In genomic region chr8:3522007-3522697, GRCm38 (mm10) we compare ENCODE assay signal across 23 mouse cellular contexts. TPM values are rescaled to one million over a fixed set of nuclear protein-coding genes. Genes with fewer than 3 reads are reported as not detected.
DNase-seq lines count a peak whose midpoint lies in the region; ATAC-seq lines count a peak whose summit lies in the region.
"Had no signal": no experiment of that assay in that cellular context is flagged by ENCODE, and none has a peak within 500 bp of the region (broad histone marks: within the 10 kb centered on the region; RNA-seq: fewer than 3 reads in every experiment).

No protein-coding gene starts in this region.

- no peaks in the 10 kb centered on the region for H3K27me3 ChIP-seq in heart, embryonic 12.5 days (replicated peaks)
- H3K27me3 ChIP-seq in erythroblast, embryonic 14.5 days (ENCODE audit: control insufficient read depth): no peaks in the 10 kb centered on the region
- H3K27me3 ChIP-seq in liver, embryonic 16.5 days (ENCODE audit: control insufficient read depth, insufficient read depth, low read depth, low read length): no peaks in the 10 kb centered on the region
- no peaks in the 10 kb centered on the region for H3K27me3 ChIP-seq in stomach, embryonic 14.5 days (ENCODE audit: control insufficient read depth, insufficient read depth, low read length)
- H3K27me3 ChIP-seq in forebrain, embryonic 12.5 days: no peaks in the 10 kb centered on the region
- H3K27me3 ChIP-seq: CH12.LX, Patski had no signal

- no peak overlapping the region for H3K4me2 ChIP-seq in heart, embryonic 12.5 days
- peak overlapping the region; percentile 66 for H3K4me2 ChIP-seq in liver, embryonic 16.5 days (ENCODE audit: low read depth, low read length)
- H3K4me2 ChIP-seq in stomach, embryonic 14.5 days (replicated peaks; ENCODE audit: low read depth, low read length): no peak overlapping the region
- H3K4me2 ChIP-seq in forebrain, embryonic 12.5 days: no peak overlapping the region
- H3K4me2 ChIP-seq: hindbrain, embryonic 14.5 days; midbrain, embryonic 11.5 days had no signal

- WGBS in heart, embryonic 12.5 days: 86% methylated on average over 13 of the region's 13 CpGs
- WGBS in liver, embryonic 16.5 days (ENCODE audit: insufficient replicate concordance): 46% methylated on average over 13 of the region's 13 CpGs
- 88% methylated on average over 13 of the region's 13 CpGs for WGBS in stomach, embryonic 14.5 days
- 93% methylated on average over 13 of the region's 13 CpGs for WGBS in forebrain, embryonic 12.5 days

- peak; percentile 64; the same call in 1 of the 2 replicates for ATAC-seq in heart, embryonic 12.5 days (ENCODE audit: insufficient number of reproducible peaks, low FRiP score)
- ATAC-seq in liver, embryonic 16.5 days (ENCODE audit: low read depth): peak; percentile 99
- peak; percentile 81; the same call in 1 of the 2 replicates for ATAC-seq in stomach, embryonic 14.5 days (ENCODE audit: insufficient number of reproducible peaks, insufficient read depth, low FRiP score, low read depth)
- ATAC-seq in forebrain, embryonic 12.5 days (ENCODE audit: low FRiP score): no peak
- ATAC-seq: forebrain, embryonic 16.5 days; Patski had no signal

- H3K4me1 ChIP-seq in heart, embryonic 12.5 days (replicated peaks): no peaks in the 10 kb centered on the region
- peaks cover 83% of the 10 kb centered on the region for H3K4me1 ChIP-seq in erythroblast, embryonic 14.5 days (ENCODE audit: control insufficient read depth)
- H3K4me1 ChIP-seq in liver, embryonic 16.5 days (ENCODE audit: control insufficient read depth, low read depth, low read length): peaks cover 45% of the 10 kb centered on the region
- H3K4me1 ChIP-seq in stomach, embryonic 14.5 days (ENCODE audit: control insufficient read depth, insufficient read depth, low read length): no peaks in the 10 kb centered on the region
- no peaks in the 10 kb centered on the region for H3K4me1 ChIP-seq in forebrain, embryonic 12.5 days

- H3K27ac ChIP-seq in heart, embryonic 12.5 days (ENCODE audit: poor library complexity, severe bottlenecking): no peak overlapping the region
- peak overlapping the region; percentile 97 for H3K27ac ChIP-seq in liver, embryonic 16.5 days (ENCODE audit: low read length)
- H3K27ac ChIP-seq in stomach, embryonic 14.5 days (ENCODE audit: low read length): no peak overlapping the region
- H3K27ac ChIP-seq in forebrain, embryonic 12.5 days: no peak overlapping the region
- H3K27ac ChIP-seq: gastrocnemius, adult 2 months; hindbrain, embryonic 14.5 days had no signal

- no peak overlapping the region for H3K4me3 ChIP-seq in heart, embryonic 12.5 days
- peak overlapping the region; percentile 50 for H3K4me3 ChIP-seq in erythroblast, embryonic 14.5 days (replicated peaks)
- H3K4me3 ChIP-seq in liver, embryonic 16.5 days (ENCODE audit: low read depth, low read length): peak overlapping the region; percentile 34
- no peak overlapping the region for H3K4me3 ChIP-seq in stomach, embryonic 14.5 days (ENCODE audit: low read depth, low read length)
- H3K4me3 ChIP-seq in forebrain, embryonic 12.5 days (replicated peaks): no peak overlapping the region
- H3K4me3 ChIP-seq: gastrocnemius, adult 2 months had no signal

- H3K36me3 ChIP-seq in heart, embryonic 12.5 days: peaks cover 56% of the 10 kb centered on the region
- H3K36me3 ChIP-seq in erythroblast, embryonic 14.5 days (ENCODE audit: control insufficient read depth): peaks cover 72% of the 10 kb centered on the region
- H3K36me3 ChIP-seq in liver, embryonic 16.5 days (ENCODE audit: control insufficient read depth, insufficient read depth): peaks cover 12% of the 10 kb centered on the region
- H3K36me3 ChIP-seq in stomach, embryonic 14.5 days (ENCODE audit: control insufficient read depth, insufficient read depth, low read length): peaks cover 25% of the 10 kb centered on the region
- peaks cover 39% of the 10 kb centered on the region for H3K36me3 ChIP-seq in forebrain, embryonic 12.5 days (replicated peaks)

- no peak overlapping the region for H3K9ac ChIP-seq in heart, embryonic 12.5 days
- peak overlapping the region; percentile 52 for H3K9ac ChIP-seq in liver, embryonic 16.5 days (ENCODE audit: low read depth, low read length)
- H3K9ac ChIP-seq in stomach, embryonic 14.5 days (replicated peaks; ENCODE audit: low read depth, low read length): no peak overlapping the region
- no peak overlapping the region for H3K9ac ChIP-seq in forebrain, embryonic 12.5 days
- H3K9ac ChIP-seq: hindbrain, embryonic 14.5 days had no signal

- no peaks in the 10 kb centered on the region for H3K9me3 ChIP-seq in heart, embryonic 12.5 days (replicated peaks)
- H3K9me3 ChIP-seq in erythroblast, embryonic 14.5 days (ENCODE audit: control insufficient read depth, low read length): no peaks in the 10 kb centered on the region
- H3K9me3 ChIP-seq in liver, embryonic 16.5 days (replicated peaks; ENCODE audit: control insufficient read depth, low read length): no peaks in the 10 kb centered on the region
- no peaks in the 10 kb centered on the region for H3K9me3 ChIP-seq in stomach, embryonic 14.5 days (ENCODE audit: control insufficient read depth, low read depth, low read length)
- H3K9me3 ChIP-seq in forebrain, embryonic 12.5 days: no peaks in the 10 kb centered on the region

- DNase-seq in heart, adult 8-10 months (ENCODE audit: low spot score): no peak
- no peak for DNase-seq in cerebellum, postnatal 36 days
- no peak for DNase-seq in urinary bladder, postnatal 36 days (ENCODE audit: low spot score in 2 of 2)
- DNase-seq: cerebellum, adult 18-20 months; gastrocnemius, adult 2 months; heart, adult 11 months; kidney, adult 18-20 months; kidney, postnatal 4 days; layer of hippocampus, postnatal 36 days; retina, postnatal 1 day had no signal

RNA-seq across cellular contexts. Expression of gene Pnpla6, which starts 7.0 kb away (rescaled TPM):
- polyA plus RNA-seq in heart, embryonic 12.5 days (2016; fragmentation: Nextera tagmentation; extraction: Ambion mirVana): 21.7 and 23.4 TPM in 2 replicates
- total RNA-seq in heart, adult 8-10 months (2022): 1 to 10 TPM; 8.8 to 9.8 (median 9.6) TPM
- 1.7 and 1.9 TPM in 2 replicates for polyA plus RNA-seq in erythroblast, embryonic 14.5 days (2012)
- polyA plus RNA-seq in liver, embryonic 16.5 days (2015; fragmentation: Nextera tagmentation; extraction: Ambion mirVana): 10.9 and 11.3 TPM in 2 replicates
- polyA plus RNA-seq in stomach, embryonic 14.5 days (2014; fragmentation: Nextera tagmentation; extraction: Ambion mirVana): 24.6 and 27.2 TPM in 2 replicates
- polyA plus RNA-seq in forebrain, embryonic 12.5 days (2016; fragmentation: Nextera tagmentation; extraction: Ambion mirVana): 22.7 and 24.2 TPM in 2 replicates

RNA-seq across cellular contexts. Expression of gene Mcoln1, which starts 21.9 kb away (rescaled TPM):
- polyA plus RNA-seq in heart, embryonic 12.5 days (2016; fragmentation: Nextera tagmentation; extraction: Ambion mirVana): 52.7 and 53.5 TPM in 2 replicates
- 10 to 100 TPM; 20.6 to 24.2 (median 23.3) TPM for total RNA-seq in heart, adult 8-10 months (2022)
- polyA plus RNA-seq in erythroblast, embryonic 14.5 days (2012): 10.0 and 15.4 TPM in 2 replicates
- 19.2 and 21.1 TPM in 2 replicates for polyA plus RNA-seq in liver, embryonic 16.5 days (2015; fragmentation: Nextera tagmentation; extraction: Ambion mirVana)
- 34.3 and 39.0 TPM in 2 replicates for polyA plus RNA-seq in stomach, embryonic 14.5 days (2014; fragmentation: Nextera tagmentation; extraction: Ambion mirVana)
- polyA plus RNA-seq in forebrain, embryonic 12.5 days (2016; fragmentation: Nextera tagmentation; extraction: Ambion mirVana): 68.5 and 72.4 TPM in 2 replicates

RNA-seq across cellular contexts. Expression of gene Zfp358, which starts 29.2 kb away (rescaled TPM):
- 34.2 and 36.2 TPM in 2 replicates for polyA plus RNA-seq in heart, embryonic 12.5 days (2016; fragmentation: Nextera tagmentation; extraction: Ambion mirVana)
- 10 to 100 TPM; 24.2 to 30.9 (median 29.6) TPM for total RNA-seq in heart, adult 8-10 months (2022)
- polyA plus RNA-seq in erythroblast, embryonic 14.5 days (2012): 0.07 and 0.20 TPM in 2 replicates
- polyA plus RNA-seq in liver, embryonic 16.5 days (2015; fragmentation: Nextera tagmentation; extraction: Ambion mirVana): 4.3 and 5.4 TPM in 2 replicates
- 29.6 and 32.3 TPM in 2 replicates for polyA plus RNA-seq in stomach, embryonic 14.5 days (2014; fragmentation: Nextera tagmentation; extraction: Ambion mirVana)
- polyA plus RNA-seq in forebrain, embryonic 12.5 days (2016; fragmentation: Nextera tagmentation; extraction: Ambion mirVana): 69.3 and 78.4 TPM in 2 replicates

RNA-seq across cellular contexts. Expression of gene C330021F23Rik, which starts 45.6 kb away (rescaled TPM):
- 4.7 and 5.2 TPM in 2 replicates for polyA plus RNA-seq in heart, embryonic 12.5 days (2016; fragmentation: Nextera tagmentation; extraction: Ambion mirVana)
- under 1 TPM in 1 of 4 experiments, not detected in 3; 0.57 TPM for total RNA-seq in heart, adult 8-10 months (2022)
- not detected in 2 replicates for polyA plus RNA-seq in erythroblast, embryonic 14.5 days (2012)
- polyA plus RNA-seq in liver, embryonic 16.5 days (2015; fragmentation: Nextera tagmentation; extraction: Ambion mirVana): 3.1 and 4.8 TPM in 2 replicates
- polyA plus RNA-seq in stomach, embryonic 14.5 days (2014; fragmentation: Nextera tagmentation; extraction: Ambion mirVana): 1.2 and 1.6 TPM in 2 replicates
- polyA plus RNA-seq in forebrain, embryonic 12.5 days (2016; fragmentation: Nextera tagmentation; extraction: Ambion mirVana): 2.9 and 3.1 TPM in 2 replicates
- total RNA-seq: gastrocnemius, adult 2 months; layer of hippocampus, postnatal 36 days had no signal

RNA-seq across cellular contexts. Expression of gene Tex45, which starts 51.5 kb away (rescaled TPM):
- polyA plus RNA-seq in heart, embryonic 12.5 days (2016; fragmentation: Nextera tagmentation; extraction: Ambion mirVana): not detected in 2 replicates
- under 1 TPM in 1 of 4 experiments, not detected in 3; 0.16 TPM for total RNA-seq in heart, adult 8-10 months (2022)
- polyA plus RNA-seq in erythroblast, embryonic 14.5 days (2012): not detected in 2 replicates
- polyA plus RNA-seq in liver, embryonic 16.5 days (2015; fragmentation: Nextera tagmentation; extraction: Ambion mirVana): not detected in 2 replicates
- not detected in 2 replicates for polyA plus RNA-seq in stomach, embryonic 14.5 days (2014; fragmentation: Nextera tagmentation; extraction: Ambion mirVana)
- polyA plus RNA-seq in forebrain, embryonic 12.5 days (2016; fragmentation: Nextera tagmentation; extraction: Ambion mirVana): not detected in 2 replicates
- total RNA-seq: CH12.LX; gastrocnemius, adult 2 months had no signal
- polyA plus RNA-seq: heart, postnatal 0 days; limb, embryonic 11.5 days; lung, embryonic 16.5 days; Patski had no signal

Comparison
In these comparisons a context has a peak if more than half of its experiments do, and no peak if none do; other contexts are left out.
1. H3K4me3 ChIP-seq: peak in erythroblast, embryonic 14.5 days (single experiment) and liver, embryonic 16.5 days (single experiment); none in heart, embryonic 12.5 days (single experiment), stomach, embryonic 14.5 days (single experiment) and forebrain, embryonic 12.5 days (single experiment).